Mouse (Mus musculus): ENCODE data around the gene Cpsf2. TPM values are rescaled to one million over a fixed set of nuclear protein-coding genes. Genes with fewer than 3 reads are reported as not detected.

Cpsf2 gene
- polyA plus RNA-seq, 1 experiment from 2014 or later: 38.1 TPM

Other genes with a start within 250 kb of the Cpsf2 start
- gene Fbln5, start 156.9 kb upstream of the Cpsf2 start, polyA plus RNA-seq (2014; fragmentation: Nextera tagmentation; extraction: Ambion mirVana): 5.3 and 9.9 TPM in 2 replicates
- gene Trip11, start 62.7 kb upstream of the Cpsf2 start, polyA plus RNA-seq (2014; fragmentation: Nextera tagmentation; extraction: Ambion mirVana): 14.4 and 20.3 TPM in 2 replicates
- 13.1 and 15.7 TPM in 2 replicates for gene Atxn3, start 17.7 kb upstream of the Cpsf2 start, polyA plus RNA-seq (2014; fragmentation: Nextera tagmentation; extraction: Ambion mirVana)
- gene Slc24a4, start 152.7 kb downstream of the Cpsf2 start, polyA plus RNA-seq (2014; fragmentation: Nextera tagmentation; extraction: Ambion mirVana): 0.74 and 1.1 TPM in 2 replicates